In genomic region chr7:132282161-132282560, GRCm38 (mm10) we compare ENCODE assay signal across 16 mouse cellular contexts. TPM values are rescaled to one million over a fixed set of nuclear protein-coding genes. Genes with fewer than 3 reads are reported as not detected.
DNase-seq lines count a peak whose midpoint lies in the region; ATAC-seq and TF ChIP-seq lines count a peak whose summit lies in the region.
"Had no signal": no experiment of that assay in that cellular context is flagged by ENCODE, and none has a peak within 500 bp of the region (broad histone marks: within the 10 kb centered on the region; RNA-seq: fewer than 3 reads in every experiment).

No protein-coding gene starts in this region.

- WGBS in hindbrain, embryonic 10.5 days, result 83% methylated on average over 3 of the region's 3 CpGs
- 78% methylated on average over 3 of the region's 3 CpGs for WGBS in hindbrain, embryonic 12.5 days
- WGBS in forebrain, embryonic 15.5 days, result 64% methylated on average over 3 of the region's 3 CpGs
- 64% methylated on average over 3 of the region's 3 CpGs for WGBS in hindbrain, postnatal 0 days
- 92% methylated on average over 3 of the region's 3 CpGs for WGBS in limb, embryonic 10.5 days

- no peaks in the 10 kb centered on the region for H3K79me2 ChIP-seq in CH12.LX (replicated peaks; ENCODE audit: control insufficient read depth, extremely low read depth, insufficient read depth, poor library complexity, severe bottlenecking)

- no peak overlapping the region for H3K4me2 ChIP-seq in hindbrain, embryonic 12.5 days (replicated peaks)
- H3K4me2 ChIP-seq in CH12.LX (ENCODE audit: insufficient read depth, low read depth, poor library complexity, severe bottlenecking), result no peak overlapping the region
- H3K4me2 ChIP-seq in forebrain, embryonic 15.5 days (replicated peaks), result no peak overlapping the region
- no peak overlapping the region for H3K4me2 ChIP-seq in hindbrain, postnatal 0 days (ENCODE audit: low read depth, low read length)

- TF ChIP-seq POLR2A in CH12.LX (IDR thresholded peaks at IDR 0.05; ENCODE audit: low read depth, low read length), result no peak

- H3K4me3 ChIP-seq in hindbrain, embryonic 10.5 days, result no peak overlapping the region
- H3K4me3 ChIP-seq in hindbrain, embryonic 12.5 days, result no peak overlapping the region
- H3K4me3 ChIP-seq in CH12.LX (replicated peaks in 1 of 3; ENCODE audit: low read depth in 2 of 3, low read length in 2 of 3, poor library complexity in 1 of 3), result no peak overlapping the region
- H3K4me3 ChIP-seq in forebrain, embryonic 15.5 days, result no peak overlapping the region
- no peak overlapping the region for H3K4me3 ChIP-seq in hindbrain, postnatal 0 days (ENCODE audit: low read length)
- H3K4me3 ChIP-seq in limb, embryonic 10.5 days, result no peak overlapping the region
- H3K4me3 ChIP-seq: heart, embryonic 10.5 days; myocyte had no signal

- TF ChIP-seq EP300 in CH12.LX (IDR thresholded peaks at IDR 0.05; ENCODE audit: low read length), result no peak

- no peak for TF ChIP-seq RAD21 in CH12.LX (IDR thresholded peaks at IDR 0.05; ENCODE audit: low read depth, low read length)

- H3K9ac ChIP-seq in hindbrain, embryonic 12.5 days, result no peak overlapping the region
- H3K9ac ChIP-seq in CH12.LX (ENCODE audit: insufficient read depth, low read depth), result no peak overlapping the region
- H3K9ac ChIP-seq in forebrain, embryonic 15.5 days (replicated peaks), result no peak overlapping the region
- no peak overlapping the region for H3K9ac ChIP-seq in hindbrain, postnatal 0 days (replicated peaks; ENCODE audit: low read length)
- H3K9ac ChIP-seq: liver, postnatal 0 days had no signal

- no peak for DNase-seq in hindbrain, embryonic 10.5 days (ENCODE audit: low spot score)
- peak; percentile 58 for DNase-seq in CH12.LX (ENCODE audit: extremely low read depth)
- DNase-seq in hindbrain, postnatal 0 days (ENCODE audit: low spot score), result no peak
- DNase-seq in adrenal gland, postnatal 36 days, result no peak
- DNase-seq in limb, embryonic 10.5 days (ENCODE audit: low spot score), result no peak
- DNase-seq: gastrocnemius, postnatal 36 days; kidney, adult 11 months; layer of hippocampus, postnatal 36 days; liver, postnatal 0 days; lung, postnatal 14 days; midbrain, embryonic 14.5 days; thymus, postnatal 36 days had no signal

- H3K27ac ChIP-seq in hindbrain, embryonic 10.5 days, result peak overlapping the region; percentile 83
- no peak overlapping the region for H3K27ac ChIP-seq in hindbrain, embryonic 12.5 days
- no peak overlapping the region for H3K27ac ChIP-seq in CH12.LX (ENCODE audit: insufficient read depth, low read depth)
- peak overlapping the region; percentile 90 for H3K27ac ChIP-seq in forebrain, embryonic 15.5 days (replicated peaks)
- H3K27ac ChIP-seq in hindbrain, postnatal 0 days, result peak overlapping the region; percentile 17; the same call in 1 of the 2 replicates
- H3K27ac ChIP-seq in limb, embryonic 10.5 days, result no peak overlapping the region
- H3K27ac ChIP-seq: heart, embryonic 10.5 days had no signal

- H3K36me3 ChIP-seq in hindbrain, embryonic 10.5 days, result 0 out of 2 replicates have a peak, but pooled peaks cover 4% of the 10 kb centered on the region
- H3K36me3 ChIP-seq in hindbrain, embryonic 12.5 days, result no peaks in the 10 kb centered on the region
- no peaks in the 10 kb centered on the region for H3K36me3 ChIP-seq in CH12.LX (replicated peaks in 1 of 2; ENCODE audit: control insufficient read depth in 1 of 2, insufficient read depth in 1 of 2, low read length in 1 of 2)
- H3K36me3 ChIP-seq in forebrain, embryonic 15.5 days, result no peaks in the 10 kb centered on the region
- H3K36me3 ChIP-seq in hindbrain, postnatal 0 days (ENCODE audit: insufficient read depth, low read length), result no peaks in the 10 kb centered on the region
- no peaks in the 10 kb centered on the region for H3K36me3 ChIP-seq in limb, embryonic 10.5 days
- H3K36me3 ChIP-seq: heart, embryonic 10.5 days had no signal

- no peaks in the 10 kb centered on the region for H3K9me3 ChIP-seq in hindbrain, embryonic 10.5 days
- H3K9me3 ChIP-seq in hindbrain, embryonic 12.5 days (replicated peaks), result no peaks in the 10 kb centered on the region
- H3K9me3 ChIP-seq in CH12.LX (replicated peaks; ENCODE audit: low read length), result no peaks in the 10 kb centered on the region
- no peaks in the 10 kb centered on the region for H3K9me3 ChIP-seq in forebrain, embryonic 15.5 days
- no peaks in the 10 kb centered on the region for H3K9me3 ChIP-seq in hindbrain, postnatal 0 days (ENCODE audit: low read length)
- no peaks in the 10 kb centered on the region for H3K9me3 ChIP-seq in limb, embryonic 10.5 days (replicated peaks)
- H3K9me3 ChIP-seq: heart, embryonic 10.5 days had no signal

- H3K4me1 ChIP-seq in hindbrain, embryonic 10.5 days (replicated peaks), result peaks cover 78% of the 10 kb centered on the region
- H3K4me1 ChIP-seq in hindbrain, embryonic 12.5 days, result peaks cover 61% of the 10 kb centered on the region
- H3K4me1 ChIP-seq in CH12.LX (ENCODE audit: control insufficient read depth in 1 of 2, insufficient read depth in 2 of 2), result peaks cover 22 to 29% of the 10 kb centered on the region in 2 experiments
- peaks cover 68% of the 10 kb centered on the region for H3K4me1 ChIP-seq in forebrain, embryonic 15.5 days
- H3K4me1 ChIP-seq in hindbrain, postnatal 0 days (ENCODE audit: insufficient read depth, low read length), result peaks cover 17% of the 10 kb centered on the region
- H3K4me1 ChIP-seq in limb, embryonic 10.5 days, result peaks cover 19% of the 10 kb centered on the region

- TF ChIP-seq CTCF in CH12.LX (conservative IDR thresholded peaks at IDR 0.05 in 1 of 2, IDR thresholded peaks at IDR 0.05 in 1 of 2; ENCODE audit: low read depth in 2 of 2, low read length in 2 of 2), result no peak
- no peak for TF ChIP-seq CTCF in hindbrain, postnatal 0 days (IDR thresholded peaks at IDR 0.05; ENCODE audit: low read depth)

- in situ Hi-C loops in CH12.LX (cut with MboI; ENCODE audit: low pct_ligation_motif_present, low pct_unique_long_range_greater_than_20kb, low sequenced_read_pairs), result no loop called here

- H3K27me3 ChIP-seq in hindbrain, embryonic 10.5 days (ENCODE audit: insufficient read depth, poor library complexity, severe bottlenecking), result no peaks in the 10 kb centered on the region
- no peaks in the 10 kb centered on the region for H3K27me3 ChIP-seq in hindbrain, embryonic 12.5 days
- H3K27me3 ChIP-seq in CH12.LX (replicated peaks), result peaks cover 42% of the 10 kb centered on the region
- no peaks in the 10 kb centered on the region for H3K27me3 ChIP-seq in forebrain, embryonic 15.5 days
- no peaks in the 10 kb centered on the region for H3K27me3 ChIP-seq in hindbrain, postnatal 0 days (ENCODE audit: insufficient read depth, low read length)
- H3K27me3 ChIP-seq in limb, embryonic 10.5 days (ENCODE audit: low read depth, poor library complexity, severe bottlenecking), result no peaks in the 10 kb centered on the region

- ATAC-seq in hindbrain, embryonic 12.5 days (ENCODE audit: low FRiP score), result no peak
- no peak for ATAC-seq in forebrain, embryonic 15.5 days (replicated peaks)
- no peak for ATAC-seq in hindbrain, postnatal 0 days

- dilution Hi-C loops in CH12.LX (cut with MboI; ENCODE audit: extremely low pct_ligation_motif_present, extremely low pct_unique_long_range_greater_than_20kb, low sequenced_read_pairs), result no loop called here

TF ChIP-seq in CH12.LX, 34 proteins besides CTCF, POLR2A, EP300 and RAD21:
- TF ChIP-seq ELF1 (IDR thresholded peaks at IDR 0.05; ENCODE audit: low read depth, low read length) (no peak), ZC3H11A (IDR thresholded peaks at IDR 0.05; ENCODE audit: low read depth, low read length) (no peak), BHLHE40 (IDR thresholded peaks at IDR 0.05; ENCODE audit: low read depth, low read length) (0 out of 2 replicates have a peak, but pooled peaks have one; percentile 19), MEF2A (IDR thresholded peaks at IDR 0.05; ENCODE audit: borderline replicate concordance, low read depth, low read length) (peak; percentile 65; the same call in 1 of the 2 replicates)

RNA-seq across cellular contexts. Expression of gene Chst15, which starts 34.9 kb away (rescaled TPM):
- 22.0 and 25.9 TPM in 2 replicates for polyA plus RNA-seq in hindbrain, embryonic 10.5 days (2016; fragmentation: Nextera tagmentation; extraction: Ambion mirVana)
- polyA plus RNA-seq in hindbrain, embryonic 12.5 days (2016; fragmentation: Nextera tagmentation; extraction: Ambion mirVana), result 28.6 and 29.8 TPM in 2 replicates
- 0.42 and 0.81 TPM in 2 replicates for total RNA-seq in CH12.LX (2012; rRNA removed)
- total RNA-seq in CH12.LX (2014; rRNA removed), result 0.42 and 0.51 TPM in 2 replicates
- polyA plus RNA-seq in CH12.LX (2012; ENCODE audit: insufficient read length, low read depth), result 0.56 and 0.57 TPM in 2 replicates
- polyA plus RNA-seq in forebrain, embryonic 15.5 days (2015; fragmentation: Nextera tagmentation; extraction: Ambion mirVana), result 20.1 and 22.0 TPM in 2 replicates
- 32.6 and 34.1 TPM in 2 replicates for total RNA-seq in hindbrain, postnatal 0 days (2014; rRNA removed)
- polyA plus RNA-seq in hindbrain, postnatal 0 days (2015; fragmentation: Nextera tagmentation; extraction: Ambion mirVana), result 16.2 and 16.7 TPM in 2 replicates
- total RNA-seq in adrenal gland, postnatal 36 days (2021), result 10 to 100 TPM; 38.9 to 58.6 TPM
- 9.2 and 9.6 TPM in 2 replicates for polyA plus RNA-seq in limb, embryonic 10.5 days (2016; fragmentation: Nextera tagmentation; extraction: Ambion mirVana)

Comparison
In these comparisons a context has a peak if more than half of its experiments do, and no peak if none do; other contexts are left out.
1. H3K27ac ChIP-seq: peak in hindbrain, embryonic 10.5 days (single experiment), forebrain, embryonic 15.5 days (single experiment) and hindbrain, postnatal 0 days (single experiment); none in hindbrain, embryonic 12.5 days (single experiment), CH12.LX (single experiment) and limb, embryonic 10.5 days (single experiment).